Mouse (Mus musculus) kidney, postnatal 0 days (tissue): ENCODE measurements around the gene Tbc1d10a. TPM values are rescaled to one million over a fixed set of nuclear protein-coding genes. Genes with fewer than 3 reads are reported as not detected.

Experiments
- ATAC-seq: fragments of 200-750 bp; cut with Nextera tagmentation; replicated peaks from 2 replicates; pipeline ENCODE4 v1.8.0; 2017; ENCODE audit warnings: low read depth, moderate number of reproducible peaks, moderate TSS enrichment, moderate library complexity; ENCODE audit not compliant: low FRiP score
- DNase-seq: peaks from one replicate; pipeline ENCODE4 v3.0.0-alpha.2; 2016; ENCODE audit warnings: low spot score
- H3K27ac ChIP-seq: fragments of 300-500 bp; sonication (generic); 2 replicates; pipeline ENCODE4 v1.5.1; 2014; ENCODE audit warnings: mild to moderate bottlenecking
- H3K27me3 ChIP-seq: fragments of 300-500 bp; sonication (generic); 2 replicates; pipeline ENCODE4 v1.6.1; 2014; ENCODE audit warnings: low read length, mixed read lengths; ENCODE audit not compliant: insufficient read depth
- H3K36me3 ChIP-seq: fragments of 300-500 bp; sonication (generic); 2 replicates; pipeline ENCODE4 v1.6.1; 2014; ENCODE audit warnings: low read length, mixed read lengths; ENCODE audit not compliant: insufficient read depth
- H3K4me1 ChIP-seq: fragments of 300-500 bp; sonication (generic); replicated peaks from 2 replicates; pipeline ENCODE4 v1.6.1; 2014; ENCODE audit warnings: antibody characterized with exemption, low read length, mixed read lengths; ENCODE audit not compliant: insufficient read depth
- H3K4me2 ChIP-seq: fragments of 300-500 bp; sonication (generic); 2 replicates; pipeline ENCODE4 v1.6.1; 2014; ENCODE audit warnings: mild to moderate bottlenecking, low read length, moderate library complexity, mixed read lengths
- H3K4me3 ChIP-seq: fragments of 300-500 bp; sonication (generic); replicated peaks from 2 replicates; pipeline ENCODE4 v1.5.1; 2014; ENCODE audit warnings: low read depth, low read length
- H3K9ac ChIP-seq: fragments of 300-500 bp; sonication (generic); 2 replicates; pipeline ENCODE4 v1.6.1; 2014; ENCODE audit warnings: low read depth, low read length
- H3K9me3 ChIP-seq: fragments of 300-500 bp; sonication (generic); replicated peaks from 2 replicates; pipeline ENCODE4 v1.6.1; 2016; ENCODE audit warnings: low read length, inconsistent platforms, mixed read lengths
- CTCF ChIP-seq: IDR thresholded peaks from 2 replicates; pipeline ENCODE4 v1.5.1; 2016; ENCODE audit warnings: antibody characterized with exemption, low read depth, mild to moderate bottlenecking, moderate library complexity
- WGBS: fragments of 180-500 bp; shearing (Covaris S2); extraction: QIAGEN DNeasy Blood & Tissue Kit; methylation state at CpG from one replicate; pipeline ENCODE4 v1.1.7; 2014; 5-methylcytosine and 5-hydroxymethylcytosine counted together
- polyA plus RNA-seq: library from polyadenylated mRNA; unstranded; fragments of >200 nt; fragmentation: Nextera tagmentation; extraction: Ambion mirVana; gene quantifications from 2 replicates; pipeline ENCODE4 v1.2.1, GENCODE M21; 2015

Gene Tbc1d10a
- polyA plus RNA-seq, 1 experiment from 2014 or later = 40.6 TPM

DNA sequence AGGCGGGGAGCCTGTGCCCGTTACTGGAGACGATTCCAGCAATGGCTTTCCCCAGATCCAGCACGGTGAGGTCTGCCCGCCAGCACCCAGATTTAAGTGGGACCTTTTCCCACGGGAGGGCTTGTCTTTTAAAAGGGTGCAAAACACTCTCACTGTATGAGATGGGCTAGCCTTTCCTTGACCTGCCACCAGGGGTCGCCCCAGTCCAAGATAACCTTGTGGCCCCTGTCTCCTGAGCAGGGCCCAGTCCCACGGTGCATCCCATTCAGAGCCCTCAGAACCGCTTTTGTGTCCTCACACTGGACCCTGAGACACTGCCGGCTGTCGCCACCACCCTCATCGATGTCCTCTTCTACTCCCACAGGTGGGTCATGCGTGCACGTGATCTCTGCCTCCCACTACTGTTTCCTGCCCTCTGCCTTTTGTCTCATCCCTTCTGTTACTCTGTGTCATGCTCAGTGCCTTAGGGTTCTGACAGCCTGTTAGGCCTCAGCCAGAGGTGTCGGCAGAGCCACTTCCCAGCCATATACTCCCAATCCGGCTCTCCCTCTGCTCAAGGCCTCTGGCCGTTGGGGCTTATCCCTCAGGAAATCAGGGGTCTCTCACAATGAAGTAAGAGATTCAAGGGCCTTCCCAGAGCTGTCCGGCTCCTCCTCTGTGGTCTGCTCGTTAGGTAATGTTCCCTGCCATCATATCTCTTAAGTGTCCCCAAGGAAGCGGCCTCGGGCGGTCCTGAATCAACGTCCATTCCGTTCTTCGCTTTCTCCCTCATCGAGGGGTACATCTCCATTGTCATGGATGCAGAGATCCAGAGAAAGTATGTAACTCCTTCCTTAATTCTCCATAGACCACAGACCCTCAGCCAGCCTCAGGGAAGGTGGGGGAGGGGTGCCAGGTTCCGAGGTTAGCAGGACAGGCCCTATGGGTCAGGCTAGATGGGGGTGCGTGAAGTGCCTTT is 34.1 kb downstream of the Tbc1d10a start:
- no peak overlapping the region for H3K9ac ChIP-seq
- 54% methylated on average over 28 of the region's 28 CpGs for WGBS
- H3K27me3 ChIP-seq = no peaks in the 10 kb centered on the region
- H3K4me1 ChIP-seq = no peaks in the 10 kb centered on the region; the same call in 1 of the 2 replicates
- H3K27ac ChIP-seq = no peak overlapping the region
- no peak overlapping the region for H3K4me2 ChIP-seq
- H3K4me3 ChIP-seq = no peak overlapping the region
- no peaks in the 10 kb centered on the region for H3K36me3 ChIP-seq
- DNase-seq (peak; percentile 66), ATAC-seq (no peak)
- no peaks in the 10 kb centered on the region for H3K9me3 ChIP-seq
- TF ChIP-seq CTCF = peak; percentile 89

DNA sequence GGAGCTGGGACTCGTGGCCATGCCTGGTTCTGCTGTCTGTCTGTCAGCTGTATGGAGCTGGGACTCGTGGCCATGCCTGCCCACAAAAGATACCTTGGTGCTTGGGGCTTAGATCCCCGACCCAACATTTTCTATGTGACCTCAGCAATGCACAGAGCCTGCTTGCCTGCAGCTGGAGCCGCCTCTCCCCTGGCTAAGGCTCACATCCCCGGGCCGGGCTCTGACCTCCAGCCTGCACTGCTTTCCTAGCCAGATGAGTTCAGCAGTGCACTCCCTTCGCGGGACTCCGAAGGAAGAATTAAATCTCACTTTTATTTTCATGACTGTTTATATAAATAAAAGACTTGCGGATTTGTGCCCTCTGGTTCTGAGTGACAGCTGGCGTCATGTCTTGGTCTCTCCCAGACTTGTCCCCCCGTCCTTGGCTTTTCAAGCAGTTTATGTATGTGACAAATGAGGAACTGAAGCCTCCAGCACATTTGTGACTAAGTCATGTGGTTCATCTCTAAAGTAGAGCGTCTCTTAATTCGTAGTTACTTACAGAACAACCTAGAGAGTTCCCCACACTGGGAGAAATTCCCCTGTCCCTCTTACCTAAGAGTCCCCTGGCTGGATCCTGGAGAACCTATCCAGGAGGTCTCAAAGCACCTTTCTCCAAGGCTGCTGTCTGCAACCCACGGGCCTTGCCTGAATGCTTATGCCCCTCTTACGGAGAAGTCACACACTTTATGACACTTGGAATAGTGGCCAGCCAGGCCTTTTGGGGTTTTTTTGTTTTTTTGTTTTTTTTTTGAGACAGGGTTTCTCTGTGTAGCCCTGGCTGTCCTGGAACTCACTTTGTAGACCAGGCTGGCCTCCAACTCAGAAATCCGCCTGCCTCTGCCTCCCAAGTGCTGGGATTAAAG is 35.7 kb downstream of the Tbc1d10a start:
- H3K27ac ChIP-seq = no peak overlapping the region
- no peak overlapping the region for H3K4me3 ChIP-seq
- H3K9ac ChIP-seq = no peak overlapping the region
- DNase-seq (no peak), ATAC-seq (no peak)
- H3K9me3 ChIP-seq = no peaks in the 10 kb centered on the region
- no peaks in the 10 kb centered on the region for H3K27me3 ChIP-seq
- H3K4me1 ChIP-seq = no peaks in the 10 kb centered on the region; the same call in 1 of the 2 replicates
- no peak overlapping the region for H3K4me2 ChIP-seq
- 67% methylated on average over 17 of the region's 17 CpGs for WGBS
- H3K36me3 ChIP-seq = no peaks in the 10 kb centered on the region
- TF ChIP-seq CTCF = no peak

DNA sequence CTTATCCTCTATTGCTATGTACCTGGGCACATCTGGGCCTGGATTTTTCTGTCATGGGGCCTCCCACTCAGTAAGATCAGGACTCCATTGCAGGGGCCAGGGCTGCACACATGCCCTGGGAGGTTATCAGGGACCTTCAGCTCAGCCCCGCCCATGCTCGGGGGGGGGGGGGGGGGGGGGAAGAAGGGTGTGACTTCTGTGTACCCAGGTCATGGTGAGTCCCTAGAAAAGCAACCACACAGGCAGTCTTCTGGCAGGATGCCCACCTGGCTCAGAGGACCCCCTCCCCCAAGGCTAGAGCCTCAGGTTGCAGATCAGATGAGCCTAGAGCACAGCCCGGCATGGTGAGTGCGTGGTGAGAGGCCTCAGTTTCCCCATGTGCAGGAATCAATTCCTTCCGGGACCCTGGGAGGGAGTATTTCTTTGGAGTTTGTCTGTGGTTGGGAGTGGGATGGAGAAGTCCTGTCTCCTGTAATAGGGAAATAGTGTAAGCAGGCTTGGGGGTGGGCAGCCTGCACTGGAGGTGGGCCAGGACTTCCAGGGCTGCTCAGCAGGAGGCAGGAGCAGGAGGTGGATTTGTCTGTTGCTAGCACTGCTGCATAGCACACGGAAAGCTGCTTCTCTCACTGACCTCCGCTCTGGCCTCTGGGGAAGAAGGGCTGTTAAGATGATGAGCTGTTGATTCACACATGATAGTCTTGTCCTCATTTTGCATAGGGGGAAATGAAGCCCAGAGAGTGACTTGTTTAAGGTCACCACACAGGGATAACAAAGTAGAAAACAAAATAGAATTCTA is 37.0 kb downstream of the Tbc1d10a start:
- no peak for TF ChIP-seq CTCF
- no peak overlapping the region for H3K27ac ChIP-seq
- H3K27me3 ChIP-seq = no peaks in the 10 kb centered on the region
- no peak overlapping the region for H3K4me3 ChIP-seq
- DNase-seq (no peak), ATAC-seq (no peak)
- WGBS = 44% methylated on average over 5 of the region's 7 CpGs
- H3K4me2 ChIP-seq = no peak overlapping the region
- H3K9ac ChIP-seq = no peak overlapping the region
- H3K4me1 ChIP-seq = no peaks in the 10 kb centered on the region
- H3K36me3 ChIP-seq = no peaks in the 10 kb centered on the region
- no peaks in the 10 kb centered on the region for H3K9me3 ChIP-seq

DNA sequence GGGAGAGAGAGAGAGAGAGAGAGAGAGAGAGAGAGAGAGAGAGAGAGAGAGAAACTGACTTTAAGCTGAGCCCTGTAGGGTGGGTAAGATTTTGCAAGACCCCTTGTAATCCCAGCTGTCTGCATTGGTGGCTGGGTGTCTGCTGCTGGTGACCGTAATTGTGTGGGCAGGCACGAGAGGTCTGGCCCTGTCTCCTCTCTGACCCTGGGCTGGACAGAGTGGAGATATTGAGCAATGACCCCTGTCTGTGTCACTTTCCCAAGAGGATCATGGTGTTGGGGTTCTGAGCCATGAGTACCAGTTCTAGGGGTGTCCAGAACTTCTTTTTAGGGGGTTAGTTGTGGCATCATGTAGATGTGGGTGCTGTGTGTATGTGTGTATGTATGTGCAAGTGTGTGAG is 37.6 kb downstream of the Tbc1d10a start:
- Histone ChIP-seq H3K4me1 (no peaks in the 10 kb centered on the region), H3K4me3 (no peak overlapping the region), H3K9me3 (no peaks in the 10 kb centered on the region), H3K36me3 (no peaks in the 10 kb centered on the region), H3K27me3 (no peaks in the 10 kb centered on the region), H3K4me2 (no peak overlapping the region), H3K27ac (no peak overlapping the region), H3K9ac (no peak overlapping the region)
- ATAC-seq = no peak
- WGBS = 62% methylated on average over 2 of the region's 2 CpGs
- no peak for DNase-seq
- TF ChIP-seq CTCF = no peak

DNA sequence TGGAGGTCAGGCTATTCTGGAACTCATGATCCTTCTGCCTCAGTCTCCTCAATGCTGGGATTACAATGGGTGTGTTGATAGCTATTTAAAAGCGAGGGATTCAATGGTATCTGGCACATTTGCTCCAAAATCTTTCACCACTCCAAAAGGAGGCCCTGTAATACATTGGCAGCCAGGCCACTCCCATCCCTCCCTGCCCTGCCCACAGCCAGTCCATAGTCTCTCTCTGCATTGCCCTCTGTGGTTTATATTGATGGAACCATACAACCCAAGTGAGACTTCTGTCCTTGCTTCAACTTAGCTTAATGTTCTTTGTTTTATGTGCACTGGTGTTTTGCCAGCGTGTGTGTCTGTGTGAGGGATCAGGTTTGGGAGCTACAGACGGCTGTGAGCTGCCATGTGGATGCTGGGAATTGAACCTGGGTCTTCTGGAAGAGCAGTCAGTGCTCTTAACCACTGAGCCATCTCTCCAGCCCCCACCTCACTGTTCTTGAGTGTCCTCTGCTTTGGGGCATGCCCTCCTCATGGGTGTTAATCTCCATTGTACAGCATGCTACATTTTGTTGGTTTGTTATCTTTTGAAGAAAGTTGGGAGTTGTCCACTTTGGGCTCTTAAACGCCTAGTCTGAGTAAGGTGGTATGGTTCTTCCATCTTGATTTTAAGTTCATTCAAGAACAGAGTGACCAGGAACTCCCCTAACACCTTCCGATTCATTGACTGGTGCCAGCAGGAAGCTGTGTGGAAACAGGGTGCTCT is 40.2 kb downstream of the Tbc1d10a start:
- H3K4me1 ChIP-seq = no peaks in the 10 kb centered on the region
- H3K4me3 ChIP-seq = no peak overlapping the region
- no peak overlapping the region for H3K9ac ChIP-seq
- no peak overlapping the region for H3K4me2 ChIP-seq
- no peak for ATAC-seq
- TF ChIP-seq CTCF = no peak
- no peaks in the 10 kb centered on the region for H3K36me3 ChIP-seq
- WGBS = 75% methylated on average over 5 of the region's 5 CpGs
- H3K9me3 ChIP-seq = no peaks in the 10 kb centered on the region
- H3K27me3 ChIP-seq = no peaks in the 10 kb centered on the region
- no peak for DNase-seq
- no peak overlapping the region for H3K27ac ChIP-seq
